Mouse (Mus musculus) kidney, embryonic 15.5 days (tissue): ENCODE measurements around the gene Spata31d1d. TPM values are rescaled to one million over a fixed set of nuclear protein-coding genes. Genes with fewer than 3 reads are reported as not detected.
"Not testable (repeated sequence)": the region's sequence is repeated elsewhere in the genome, so short reads cannot be mapped to it uniquely, and the experiment has no call there.

Experiments
- ATAC-seq: fragments of 200-750 bp; cut with Nextera tagmentation; replicated peaks from 2 replicates; pipeline ENCODE4 v1.8.0; 2017; ENCODE audit warnings: moderate TSS enrichment; ENCODE audit not compliant: low FRiP score
- H3K27ac ChIP-seq: fragments of 300-500 bp; sonication (generic); 2 replicates; pipeline ENCODE4 v1.5.1; 2015; ENCODE audit warnings: mild to moderate bottlenecking, inconsistent platforms
- H3K27me3 ChIP-seq: fragments of 300-500 bp; sonication (generic); 2 replicates; pipeline ENCODE4 v1.6.1; 2015; ENCODE audit warnings: inconsistent platforms
- H3K36me3 ChIP-seq: fragments of 300-500 bp; sonication (generic); 2 replicates; pipeline ENCODE4 v1.6.1; 2015; ENCODE audit warnings: inconsistent platforms
- H3K4me1 ChIP-seq: fragments of 300-500 bp; sonication (generic); 2 replicates; pipeline ENCODE4 v1.6.1; 2015; ENCODE audit warnings: inconsistent platforms
- H3K4me2 ChIP-seq: fragments of 300-500 bp; sonication (generic); 2 replicates; pipeline ENCODE4 v1.6.1; 2015; ENCODE audit warnings: moderate library complexity, mild to moderate bottlenecking, inconsistent platforms
- H3K4me3 ChIP-seq: fragments of 300-500 bp; sonication (generic); replicated peaks from 2 replicates; pipeline ENCODE4 v1.5.1; 2015; ENCODE audit warnings: mild to moderate bottlenecking, inconsistent platforms
- H3K9ac ChIP-seq: fragments of 300-500 bp; sonication (generic); 2 replicates; pipeline ENCODE4 v1.6.1; 2015; ENCODE audit warnings: mild to moderate bottlenecking, inconsistent platforms
- H3K9me3 ChIP-seq: fragments of 300-500 bp; sonication (generic); replicated peaks from 2 replicates; pipeline ENCODE4 v1.6.1; 2016; ENCODE audit warnings: inconsistent platforms
- WGBS: fragments of 180-500 bp; shearing (Covaris S2); methylation state at CpG from one replicate; pipeline ENCODE4 v1.1.7; 2015; ENCODE audit warnings: mixed read lengths; 5-methylcytosine and 5-hydroxymethylcytosine counted together
- polyA plus RNA-seq: library from polyadenylated mRNA; unstranded; fragments of >200 nt; fragmentation: Nextera tagmentation; extraction: Ambion mirVana; gene quantifications from 2 replicates; pipeline ENCODE4 v1.2.1, GENCODE M21; 2015

Spata31d1d gene
- polyA plus RNA-seq, 1 experiment from 2014 or later: not detected

- H3K27ac ChIP-seq: no peak overlapping the region
- H3K27me3 ChIP-seq: 0 out of 2 replicates have a peak, but pooled peaks cover 10% of the 10 kb centered on the region
- H3K9me3 ChIP-seq: no peaks in the 10 kb centered on the region
- WGBS: 27% methylated on average over 29 of the region's 29 CpGs
- H3K4me1 ChIP-seq: peaks cover 6% of the 10 kb centered on the region
- H3K36me3 ChIP-seq: no peaks in the 10 kb centered on the region
- H3K4me2 ChIP-seq: peak overlapping the region; percentile 51
- no peak overlapping the region for H3K9ac ChIP-seq
- ATAC-seq: no peak
- peak overlapping the region; percentile 17; the same call in 1 of the 2 replicates for H3K4me3 ChIP-seq
These were observed 5.2 kb downstream of the Spata31d1d start for GRCm38 (mm10) chr13:59726139-59726867.

GRCm38 (mm10) chr13:59722089-59722488, 9.5 kb downstream of the Spata31d1d start:
- not testable (repeated sequence) for H3K4me1 ChIP-seq, H3K9me3 ChIP-seq, H3K36me3 ChIP-seq, H3K4me3 ChIP-seq, H3K4me2 ChIP-seq, ATAC-seq, H3K9ac ChIP-seq, H3K27ac ChIP-seq
- 78% methylated on average over 1 of the region's 1 CpGs for WGBS
- H3K27me3 ChIP-seq: 0 out of 2 replicates have a peak, but pooled peaks cover 10% of the 10 kb centered on the region

GRCm38 (mm10) chr13:59719475-59719874, 12.1 kb downstream of the Spata31d1d start:
- H3K27me3 ChIP-seq: no peaks in the 10 kb centered on the region
- no peak overlapping the region for H3K4me3 ChIP-seq
- no peaks in the 10 kb centered on the region for H3K36me3 ChIP-seq
- no peak for ATAC-seq
- H3K4me2 ChIP-seq: no peak overlapping the region
- H3K4me1 ChIP-seq: peaks cover 6% of the 10 kb centered on the region; the same call in 1 of the 2 replicates
- H3K9me3 ChIP-seq: no peaks in the 10 kb centered on the region
- no peak overlapping the region for H3K9ac ChIP-seq
- no peak overlapping the region for H3K27ac ChIP-seq
- 93% methylated on average over 1 of the region's 1 CpGs for WGBS

GRCm38 (mm10) chr13:59718857-59719440, 12.6 kb downstream of the Spata31d1d start:
- 30% methylated on average over 6 of the region's 6 CpGs for WGBS
- not testable (repeated sequence) for H3K4me1 ChIP-seq, H3K4me3 ChIP-seq, H3K27me3 ChIP-seq, H3K36me3 ChIP-seq, H3K4me2 ChIP-seq, H3K9me3 ChIP-seq, H3K9ac ChIP-seq, H3K27ac ChIP-seq
- ATAC-seq: 0 out of 2 replicates have a peak, but pooled peaks have one; percentile 15

- no peak overlapping the region for H3K9ac ChIP-seq
- H3K27ac ChIP-seq: no peak overlapping the region
- no peak overlapping the region for H3K4me2 ChIP-seq
- H3K36me3 ChIP-seq: no peaks in the 10 kb centered on the region
- H3K9me3 ChIP-seq: no peaks in the 10 kb centered on the region
- no peaks in the 10 kb centered on the region for H3K27me3 ChIP-seq
- no peaks in the 10 kb centered on the region for H3K4me1 ChIP-seq
- no peak overlapping the region for H3K4me3 ChIP-seq
- no peak for ATAC-seq
- WGBS: 43% methylated on average over 3 of the region's 3 CpGs
These were observed 17.8 kb downstream of the Spata31d1d start for GRCm38 (mm10) chr13:59713710-59714109.

GRCm38 (mm10) chr13:59711984-59712383, 19.6 kb downstream of the Spata31d1d start, which contains the start of gene Spata31d1b:
TSS of gene Spata31d1b (plus strand) at chr13:59712284.
- not testable (repeated sequence) for H3K4me3 ChIP-seq, ATAC-seq, H3K27ac ChIP-seq, H3K36me3 ChIP-seq, H3K4me1 ChIP-seq, H3K4me2 ChIP-seq, H3K27me3 ChIP-seq, H3K9ac ChIP-seq, H3K9me3 ChIP-seq
- WGBS: 67% methylated on average over 3 of the region's 3 CpGs

- Histone ChIP-seq H3K9me3 (no peaks in the 10 kb centered on the region), H3K36me3 (no peaks in the 10 kb centered on the region), H3K27ac (no peak within 1 kb of the TSS), H3K27me3 (no peaks in the 10 kb centered on the region), H3K4me3 (no peak within 1 kb of the TSS), H3K4me2 (no peak within 1 kb of the TSS), H3K4me1 (no peaks in the 10 kb centered on the region), H3K9ac (no peak within 1 kb of the TSS)
- 90% methylated on average over 15 of the region's 15 CpGs for WGBS
- ATAC-seq: no peak
These were observed 21.3 kb downstream of the Spata31d1d start, which contains the start of gene Spata31d1a for GRCm38 (mm10) chr13:59710230-59710629. TSS of gene Spata31d1a (minus strand) at chr13:59710330.

GRCm38 (mm10) chr13:59704562-59704961, 27.0 kb downstream of the Spata31d1d start:
- no peak overlapping the region for H3K4me2 ChIP-seq

GRCm38 (mm10) chr13:59703514-59703913, 28.0 kb downstream of the Spata31d1d start:
- Histone ChIP-seq H3K9me3 (no peaks in the 10 kb centered on the region), H3K36me3 (no peaks in the 10 kb centered on the region), H3K9ac (no peak overlapping the region), H3K4me1 (0 out of 2 replicates have a peak, but pooled peaks cover 5% of the 10 kb centered on the region), H3K27me3 (no peaks in the 10 kb centered on the region), H3K27ac (no peak overlapping the region), H3K4me3 (no peak overlapping the region), H3K4me2 (no peak overlapping the region)
- ATAC-seq: no peak
- WGBS: 82% methylated on average over 12 of the region's 12 CpGs

More at GRCm38 (mm10) chr13:59704562-59704961, 27.0 kb downstream of the Spata31d1d start:
- no peaks in the 10 kb centered on the region for H3K27me3 ChIP-seq
- H3K9me3 ChIP-seq: no peaks in the 10 kb centered on the region
- H3K4me1 ChIP-seq: 0 out of 2 replicates have a peak, but pooled peaks cover 5% of the 10 kb centered on the region
- H3K4me3 ChIP-seq: no peak overlapping the region
- H3K27ac ChIP-seq: no peak overlapping the region
- ATAC-seq: 0 out of 2 replicates have a peak, but pooled peaks have one; percentile 62
- WGBS: 42% methylated on average over 12 of the region's 12 CpGs
- H3K9ac ChIP-seq: no peak overlapping the region
- H3K36me3 ChIP-seq: no peaks in the 10 kb centered on the region

GRCm38 (mm10) chr13:59700137-59700536, 31.4 kb downstream of the Spata31d1d start:
- ATAC-seq, H3K4me2 ChIP-seq, H3K9ac ChIP-seq, H3K27me3 ChIP-seq, H3K4me3 ChIP-seq, H3K9me3 ChIP-seq, H3K36me3 ChIP-seq, H3K27ac ChIP-seq, H3K4me1 ChIP-seq: not testable (repeated sequence)
- 74% methylated on average over 1 of the region's 1 CpGs for WGBS

GRCm38 (mm10) chr13:59699131-59699530, 32.4 kb downstream of the Spata31d1d start:
- H3K9ac ChIP-seq: no peak overlapping the region
- no peak overlapping the region for H3K27ac ChIP-seq
- H3K27me3 ChIP-seq: no peaks in the 10 kb centered on the region
- no peaks in the 10 kb centered on the region for H3K36me3 ChIP-seq
- no peaks in the 10 kb centered on the region for H3K4me1 ChIP-seq
- ATAC-seq: no peak
- H3K4me2 ChIP-seq: no peak overlapping the region
- no peak overlapping the region for H3K4me3 ChIP-seq
- 91% methylated on average over 8 of the region's 8 CpGs for WGBS
- no peaks in the 10 kb centered on the region for H3K9me3 ChIP-seq

- WGBS: 73% methylated on average over 7 of the region's 7 CpGs
- H3K9me3 ChIP-seq: no peaks in the 10 kb centered on the region
- H3K4me2 ChIP-seq: no peak overlapping the region
- no peaks in the 10 kb centered on the region for H3K27me3 ChIP-seq
- ATAC-seq: no peak
- no peak overlapping the region for H3K4me3 ChIP-seq
- no peaks in the 10 kb centered on the region for H3K36me3 ChIP-seq
- no peak overlapping the region for H3K9ac ChIP-seq
- H3K4me1 ChIP-seq: no peaks in the 10 kb centered on the region
- H3K27ac ChIP-seq: no peak overlapping the region
These were observed 35.8 kb downstream of the Spata31d1d start for GRCm38 (mm10) chr13:59695781-59696180.
